Mouse (Mus musculus) cerebellum, adult (tissue): Measurements from ENCODE around the gene Gprc5a.
A peak's percentile ranks its signal among the peaks of the same experiment; 100 is the strongest.

Experiments used
- ATAC-seq: cut with Nextera tagmentation; 2 replicates; pipeline ENCODE4 v1.9.2; 2017; ENCODE audit warnings: mild to moderate bottlenecking, moderate library complexity, mixed read lengths; ENCODE audit not compliant: insufficient number of reproducible peaks, low FRiP score, low TSS enrichment

The Gprc5a gene

GRCm38 (mm10) chr6:135069856-135070255, 4.4 kb downstream of the Gprc5a start:
- no peak for ATAC-seq

GRCm38 (mm10) chr6:135070347-135070746, 4.9 kb downstream of the Gprc5a start:
- ATAC-seq, result no peak

GRCm38 (mm10) chr6:135074405-135074947, 9.0 kb downstream of the Gprc5a start:
- ATAC-seq, result no peak

- ATAC-seq, result no peak
These were observed 10.8 kb downstream of the Gprc5a start for GRCm38 (mm10) chr6:135076202-135076601.

- ATAC-seq, result no peak
These were observed 13.0 kb downstream of the Gprc5a start for GRCm38 (mm10) chr6:135078420-135078819.

- no peak for ATAC-seq
These were observed 18.6 kb downstream of the Gprc5a start for GRCm38 (mm10) chr6:135083991-135084502.

GRCm38 (mm10) chr6:135085703-135086102, 20.3 kb downstream of the Gprc5a start:
- ATAC-seq, result no peak

- ATAC-seq, result peak; percentile 65
These were observed 22.4 kb downstream of the Gprc5a start for GRCm38 (mm10) chr6:135087721-135088451.

GRCm38 (mm10) chr6:135089786-135090185, 24.3 kb downstream of the Gprc5a start:
- ATAC-seq, result no peak

GRCm38 (mm10) chr6:135090661-135091060, 25.2 kb downstream of the Gprc5a start:
- ATAC-seq, result no peak

- no peak for ATAC-seq
These were observed 27.5 kb downstream of the Gprc5a start for GRCm38 (mm10) chr6:135092798-135093470.

GRCm38 (mm10) chr6:135100787-135101472, 35.5 kb downstream of the Gprc5a start:
- no peak for ATAC-seq

- ATAC-seq, result no peak
These were observed 37.4 kb downstream of the Gprc5a start for GRCm38 (mm10) chr6:135102736-135103303.

- ATAC-seq, result no peak
These were observed 41.6 kb downstream of the Gprc5a start for GRCm38 (mm10) chr6:135107014-135107413.

- no peak for ATAC-seq
These were observed 47.1 kb downstream of the Gprc5a start for GRCm38 (mm10) chr6:135112411-135113113.

GRCm38 (mm10) chr6:135113114-135113436, 47.6 kb downstream of the Gprc5a start:
- no peak for ATAC-seq

GRCm38 (mm10) chr6:135116479-135116878, 51.0 kb downstream of the Gprc5a start:
- no peak for ATAC-seq

GRCm38 (mm10) chr6:135118183-135118582, 52.7 kb downstream of the Gprc5a start, which contains the start of gene Gprc5d:
TSS of gene Gprc5d (minus strand) at chr6:135118283.
- no peak for ATAC-seq

GRCm38 (mm10) chr6:135124755-135125380, 59.4 kb downstream of the Gprc5a start:
- no peak for ATAC-seq
